Mouse (Mus musculus) limb, embryonic 13.5 days (tissue): Measurements from ENCODE around the gene Slc40a1. TPM values are rescaled to one million over a fixed set of nuclear protein-coding genes. Genes with fewer than 3 reads are reported as not detected.
A peak's percentile ranks its signal among the peaks of the same experiment; 100 is the strongest.

Source experiments
- ATAC-seq: fragments of 200-750 bp; cut with Nextera tagmentation; 2 replicates; pipeline ENCODE4 v1.8.0; 2017; ENCODE audit warnings: low read depth, moderate number of reproducible peaks, moderate TSS enrichment; ENCODE audit not compliant: low FRiP score
- H3K27ac ChIP-seq: fragments of 300-500 bp; sonication (generic); 2 replicates; pipeline ENCODE4 v1.5.1; 2015; ENCODE audit warnings: inconsistent platforms, mild to moderate bottlenecking, moderate library complexity
- H3K27me3 ChIP-seq: fragments of 300-500 bp; sonication (generic); 2 replicates; pipeline ENCODE4 v1.6.1; 2015; ENCODE audit warnings: mild to moderate bottlenecking, inconsistent platforms
- H3K36me3 ChIP-seq: fragments of 300-500 bp; sonication (generic); 2 replicates; pipeline ENCODE4 v1.6.1; 2015; ENCODE audit warnings: inconsistent platforms, mild to moderate bottlenecking, moderate library complexity
- H3K4me1 ChIP-seq: fragments of 300-500 bp; sonication (generic); 2 replicates; pipeline ENCODE4 v1.6.1; 2015; ENCODE audit warnings: inconsistent platforms
- H3K4me2 ChIP-seq: fragments of 300-500 bp; sonication (generic); replicated peaks from 2 replicates; pipeline ENCODE4 v1.6.1; 2015; ENCODE audit warnings: inconsistent platforms, mild to moderate bottlenecking, moderate library complexity
- H3K4me3 ChIP-seq: fragments of 300-500 bp; sonication (generic); 2 replicates; pipeline ENCODE4 v1.5.1; 2015; ENCODE audit warnings: moderate library complexity, mild to moderate bottlenecking, inconsistent platforms
- H3K9ac ChIP-seq: fragments of 300-500 bp; sonication (generic); 2 replicates; pipeline ENCODE4 v1.6.1; 2015; ENCODE audit warnings: mild to moderate bottlenecking, inconsistent platforms
- H3K9me3 ChIP-seq: fragments of 300-500 bp; sonication (generic); 2 replicates; pipeline ENCODE4 v1.6.1; 2016; ENCODE audit warnings: inconsistent platforms
- WGBS: fragments of 180-500 bp; shearing (Covaris S2); methylation state at CpG from one replicate; pipeline ENCODE4 v1.1.7; 2015; 5-methylcytosine and 5-hydroxymethylcytosine counted together
- polyA plus RNA-seq: library from polyadenylated mRNA; unstranded; fragments of >200 nt; fragmentation: Nextera tagmentation; extraction: Ambion mirVana; gene quantifications from 2 replicates; pipeline ENCODE4 v1.2.1, GENCODE M21; 2015

The Slc40a1 gene
- polyA plus RNA-seq, 1 experiment from 2014 or later: 31.4 TPM

DNA sequence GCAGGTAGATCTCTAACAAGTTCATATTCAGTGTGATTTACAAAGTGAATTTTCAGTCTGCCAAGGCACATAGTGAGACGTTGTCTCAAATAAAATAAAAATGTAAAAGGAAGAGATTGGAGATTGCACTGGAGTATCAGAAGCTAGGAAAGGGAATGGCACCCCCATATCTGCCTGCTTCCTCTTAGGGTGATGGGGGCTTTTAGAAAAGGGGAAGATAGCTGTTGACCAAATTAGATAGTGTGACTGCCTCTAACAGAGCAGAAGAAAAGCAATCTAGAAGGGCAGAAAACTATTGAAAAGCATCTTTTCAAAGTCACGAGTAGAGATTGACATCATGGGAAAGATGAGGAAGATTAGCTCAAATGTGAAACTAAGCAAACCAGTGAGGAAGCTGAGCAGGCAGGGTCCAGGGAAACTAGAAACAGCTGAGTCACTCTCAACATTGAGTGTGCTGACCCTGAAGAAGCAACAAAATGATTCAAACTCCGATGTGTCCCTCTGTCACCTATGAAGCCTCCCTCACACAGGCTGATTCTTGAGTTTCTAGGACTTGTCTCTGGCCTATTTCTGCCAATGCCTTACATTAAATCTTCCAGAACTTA, 45.0 kb downstream of the Slc40a1 start:
- no peak for ATAC-seq
- Histone ChIP-seq H3K4me1 (no peaks in the 10 kb centered on the region), H3K4me2 (no peak overlapping the region), H3K36me3 (no peaks in the 10 kb centered on the region), H3K9ac (no peak overlapping the region), H3K27ac (no peak overlapping the region), H3K9me3 (no peaks in the 10 kb centered on the region), H3K4me3 (no peak overlapping the region), H3K27me3 (no peaks in the 10 kb centered on the region)
- 79% methylated on average over 3 of the region's 3 CpGs for WGBS

DNA sequence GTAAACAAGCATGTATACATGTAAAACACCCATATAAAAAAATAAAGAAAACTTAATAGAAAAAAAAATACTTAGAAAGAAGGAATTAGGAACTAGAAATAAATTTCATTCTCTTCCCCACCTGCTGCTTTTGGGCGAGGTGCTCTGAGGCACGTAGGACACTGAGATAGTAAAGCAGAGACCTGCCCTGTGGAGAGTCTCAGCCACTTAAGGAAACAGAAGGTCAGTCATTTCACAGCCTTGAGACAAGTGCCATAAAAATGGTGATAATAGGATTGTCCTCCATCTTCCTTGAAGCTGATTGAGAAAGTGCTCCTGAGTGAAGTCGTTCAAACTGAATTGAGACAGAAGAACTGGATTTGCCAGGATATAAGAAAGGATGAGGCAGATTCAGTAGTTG, 48.9 kb downstream of the Slc40a1 start:
- Histone ChIP-seq H3K4me2 (no peak overlapping the region), H3K9me3 (no peaks in the 10 kb centered on the region), H3K36me3 (no peaks in the 10 kb centered on the region), H3K4me1 (no peaks in the 10 kb centered on the region), H3K27ac (no peak overlapping the region), H3K4me3 (no peak overlapping the region), H3K9ac (no peak overlapping the region), H3K27me3 (no peaks in the 10 kb centered on the region)
- WGBS: 60% methylated on average over 3 of the region's 3 CpGs
- ATAC-seq: no peak

DNA sequence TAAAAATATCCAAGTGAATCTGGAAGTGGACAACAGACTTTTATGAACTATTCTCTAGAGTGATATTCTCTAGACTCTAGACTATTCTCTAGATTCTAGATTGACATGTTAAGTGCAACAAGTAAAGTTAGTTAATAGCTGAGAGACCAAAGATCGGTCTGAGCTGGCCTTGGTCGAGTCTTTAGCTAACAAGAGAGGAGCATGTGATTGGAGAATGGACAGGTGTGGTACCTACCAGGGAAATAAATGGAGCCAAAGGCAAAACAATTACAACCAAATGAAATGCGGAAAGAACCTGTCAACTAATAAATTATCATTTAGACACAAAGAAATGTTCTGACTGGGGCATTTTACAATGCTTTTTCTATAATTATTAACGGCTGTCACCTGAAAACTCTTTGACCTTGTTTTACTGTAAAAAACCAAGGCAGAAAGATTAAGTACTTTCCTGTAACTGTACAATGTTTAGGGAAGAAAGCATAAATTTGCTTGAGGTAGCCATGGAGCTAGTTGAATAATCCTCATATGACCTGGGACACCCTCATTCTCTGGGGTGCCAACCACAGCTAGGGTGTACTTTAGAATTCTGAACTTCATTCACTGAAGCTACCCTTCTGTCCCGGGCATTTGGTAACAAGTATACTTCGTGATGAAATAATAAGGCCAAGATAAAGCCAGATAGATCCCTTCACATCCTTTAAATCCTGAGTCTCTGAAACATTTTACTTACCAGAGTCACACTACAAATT, 49.7 kb downstream of the Slc40a1 start:
- Histone ChIP-seq H3K36me3 (no peaks in the 10 kb centered on the region), H3K4me1 (no peaks in the 10 kb centered on the region), H3K27me3 (no peaks in the 10 kb centered on the region), H3K9ac (no peak overlapping the region), H3K4me3 (no peak overlapping the region), H3K4me2 (no peak overlapping the region), H3K27ac (no peak overlapping the region), H3K9me3 (no peaks in the 10 kb centered on the region)
- no peak for ATAC-seq
- WGBS: 79% methylated on average over 6 of the region's 6 CpGs

DNA sequence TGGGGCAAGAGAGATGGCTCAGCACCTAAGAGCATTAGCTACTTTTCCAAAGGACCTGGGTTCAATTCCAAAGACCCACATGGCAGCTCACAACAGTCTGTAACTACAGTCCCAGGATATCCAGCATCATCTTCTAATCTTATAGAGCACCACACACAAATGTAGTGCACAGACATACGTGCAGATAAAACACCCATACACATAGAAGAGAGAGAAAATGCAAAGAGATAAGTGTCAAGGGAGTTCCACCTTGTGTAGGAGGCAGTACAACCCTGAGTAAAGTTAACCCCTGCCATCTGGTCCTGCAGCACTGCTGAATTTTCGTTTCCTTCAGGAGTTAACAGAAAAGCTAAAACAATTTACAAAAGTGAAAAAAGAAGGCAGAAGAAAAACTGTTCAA, 50.7 kb downstream of the Slc40a1 start:
- H3K36me3 ChIP-seq: no peaks in the 10 kb centered on the region
- no peak for ATAC-seq
- H3K27me3 ChIP-seq: no peaks in the 10 kb centered on the region
- H3K4me2 ChIP-seq: no peak overlapping the region
- H3K9ac ChIP-seq: no peak overlapping the region
- no peaks in the 10 kb centered on the region for H3K9me3 ChIP-seq
- no peak overlapping the region for H3K27ac ChIP-seq
- WGBS: 73% methylated on average over 2 of the region's 2 CpGs
- no peaks in the 10 kb centered on the region for H3K4me1 ChIP-seq
- H3K4me3 ChIP-seq: no peak overlapping the region

DNA sequence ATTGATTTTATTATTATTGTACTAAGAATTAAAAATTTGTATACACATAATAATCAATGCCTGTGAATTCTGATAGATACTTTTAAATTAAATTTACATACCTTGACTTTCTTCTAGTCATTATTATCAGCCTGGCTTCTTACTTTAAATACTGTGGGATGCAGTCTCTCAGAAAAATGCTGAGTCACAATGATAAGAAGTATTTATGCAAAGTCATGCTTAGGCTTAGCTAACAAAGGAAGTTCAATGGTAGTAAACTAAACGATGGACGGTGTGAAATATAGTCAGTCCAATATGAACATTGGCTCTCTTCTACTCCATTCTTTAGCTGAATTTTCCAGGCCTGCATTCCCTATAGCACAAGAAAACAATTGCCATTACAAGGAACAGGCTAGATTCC, 53.1 kb downstream of the Slc40a1 start:
- H3K4me3 ChIP-seq: no peak overlapping the region
- ATAC-seq: no peak
- no peak overlapping the region for H3K4me2 ChIP-seq
- WGBS: 95% methylated on average over 2 of the region's 2 CpGs
- no peaks in the 10 kb centered on the region for H3K36me3 ChIP-seq
- no peaks in the 10 kb centered on the region for H3K27me3 ChIP-seq
- H3K9me3 ChIP-seq: no peaks in the 10 kb centered on the region
- no peaks in the 10 kb centered on the region; the same call in 1 of the 2 replicates for H3K4me1 ChIP-seq
- no peak overlapping the region for H3K27ac ChIP-seq
- H3K9ac ChIP-seq: no peak overlapping the region

DNA sequence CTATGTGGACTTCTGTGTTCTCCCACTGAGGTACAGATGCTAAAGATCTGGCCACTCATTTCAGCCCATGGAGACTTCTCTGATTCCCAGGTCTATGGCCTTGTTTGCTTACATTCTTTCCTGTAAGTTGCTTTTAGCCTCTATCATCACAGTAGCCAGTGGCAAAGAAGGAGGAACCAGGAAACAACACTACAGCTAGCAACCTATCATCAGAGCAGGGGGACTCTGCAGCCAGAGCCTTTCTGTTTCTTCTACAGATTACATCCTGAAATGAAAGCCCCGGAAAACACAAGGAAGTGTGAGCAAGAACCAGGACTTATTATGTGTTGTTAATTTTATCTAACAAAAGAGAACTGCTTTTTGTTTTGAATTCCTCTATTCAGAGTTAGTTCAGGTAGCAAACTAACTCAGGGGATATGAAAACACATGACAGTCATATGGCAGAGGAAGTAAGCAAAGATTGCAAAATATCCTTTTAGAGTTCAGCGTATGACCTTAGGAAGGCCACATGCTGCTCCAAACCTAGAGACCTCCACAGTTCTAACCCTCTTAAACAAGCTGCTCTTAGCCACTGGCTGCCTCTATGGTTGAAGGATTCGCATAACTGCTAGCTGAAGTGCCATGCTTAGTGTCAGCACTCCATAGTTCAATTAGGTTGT, 57.7 kb downstream of the Slc40a1 start:
- H3K4me1 ChIP-seq: peaks cover 19% of the 10 kb centered on the region
- WGBS: 73% methylated on average over 3 of the region's 3 CpGs

DNA sequence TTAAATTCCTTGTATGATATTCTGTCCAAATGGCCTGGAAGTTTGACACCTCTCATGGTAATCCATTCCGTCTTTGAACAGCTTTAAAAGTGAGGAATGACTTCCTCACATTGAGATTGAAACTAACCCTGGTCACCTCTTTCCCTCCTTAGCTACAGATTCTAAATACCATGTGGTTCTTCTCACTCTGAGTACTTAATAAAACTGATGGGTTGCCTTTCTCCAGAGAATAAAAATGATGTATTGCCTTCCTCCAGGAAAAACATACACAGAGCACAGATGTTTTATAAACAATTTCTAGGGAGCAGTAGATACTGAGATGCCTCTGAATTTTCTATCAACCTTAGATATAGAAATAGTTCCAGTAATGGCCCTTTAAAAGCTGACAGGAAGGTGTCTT, 58.3 kb downstream of the Slc40a1 start:
- no peak overlapping the region for H3K4me2 ChIP-seq
- H3K4me3 ChIP-seq: no peak overlapping the region
- H3K9ac ChIP-seq: no peak overlapping the region
- H3K27ac ChIP-seq: no peak overlapping the region
- no peaks in the 10 kb centered on the region for H3K27me3 ChIP-seq
- no peaks in the 10 kb centered on the region for H3K9me3 ChIP-seq
- no peaks in the 10 kb centered on the region for H3K36me3 ChIP-seq
- ATAC-seq: no peak
- H3K4me1 ChIP-seq: peaks cover 19% of the 10 kb centered on the region
- 53% methylated on average over 1 of the region's 1 CpGs for WGBS

More for the DNA sequence above, 57.7 kb downstream of the Slc40a1 start:
- H3K36me3 ChIP-seq: no peaks in the 10 kb centered on the region
- no peaks in the 10 kb centered on the region for H3K9me3 ChIP-seq
- no peaks in the 10 kb centered on the region for H3K27me3 ChIP-seq
- H3K27ac ChIP-seq: no peak overlapping the region
- no peak overlapping the region for H3K9ac ChIP-seq
- no peak overlapping the region for H3K4me3 ChIP-seq
- no peak for ATAC-seq
- no peak overlapping the region for H3K4me2 ChIP-seq

DNA sequence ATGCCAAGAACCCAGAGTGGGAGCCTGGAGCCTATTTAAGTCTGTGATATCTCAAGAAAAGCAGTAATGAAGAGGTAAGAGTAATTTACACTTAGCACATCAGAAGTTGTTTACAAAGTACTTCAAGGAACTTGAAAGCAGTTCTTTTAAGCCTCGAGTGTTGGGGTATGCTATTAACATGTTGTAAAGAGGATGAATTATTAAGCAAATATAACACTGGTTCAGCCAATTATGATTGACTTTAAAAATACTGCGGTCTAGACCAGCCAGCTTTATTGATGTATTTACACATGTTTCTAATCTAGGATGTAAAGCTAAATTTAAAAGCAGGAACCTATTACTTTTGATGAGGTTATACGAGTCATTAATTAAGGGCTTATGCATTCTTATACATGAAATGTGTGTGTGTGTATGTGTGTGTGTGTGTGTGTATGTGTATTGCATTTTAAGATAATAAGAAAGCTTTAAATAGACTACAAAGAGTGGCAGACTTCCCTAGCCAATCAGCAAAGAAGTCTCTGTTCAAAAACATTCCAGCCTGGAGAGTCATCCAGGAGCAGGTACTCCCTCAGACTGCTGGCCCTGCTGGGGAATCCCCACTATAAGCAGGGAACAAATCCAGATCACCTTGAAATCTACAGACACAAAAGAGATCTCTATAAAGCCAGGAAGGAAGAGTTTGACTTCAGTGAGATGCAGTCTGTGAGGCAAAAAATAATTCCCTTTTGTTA, 59.9 kb downstream of the Slc40a1 start:
- Histone ChIP-seq H3K4me1 (peaks cover 19% of the 10 kb centered on the region), H3K4me2 (no peak overlapping the region), H3K36me3 (no peaks in the 10 kb centered on the region), H3K9ac (no peak overlapping the region), H3K4me3 (no peak overlapping the region), H3K27me3 (no peaks in the 10 kb centered on the region), H3K27ac (no peak overlapping the region), H3K9me3 (no peaks in the 10 kb centered on the region)
- ATAC-seq: peak; percentile 57; the same call in 1 of the 2 replicates
- 8% methylated on average over 3 of the region's 3 CpGs for WGBS

DNA sequence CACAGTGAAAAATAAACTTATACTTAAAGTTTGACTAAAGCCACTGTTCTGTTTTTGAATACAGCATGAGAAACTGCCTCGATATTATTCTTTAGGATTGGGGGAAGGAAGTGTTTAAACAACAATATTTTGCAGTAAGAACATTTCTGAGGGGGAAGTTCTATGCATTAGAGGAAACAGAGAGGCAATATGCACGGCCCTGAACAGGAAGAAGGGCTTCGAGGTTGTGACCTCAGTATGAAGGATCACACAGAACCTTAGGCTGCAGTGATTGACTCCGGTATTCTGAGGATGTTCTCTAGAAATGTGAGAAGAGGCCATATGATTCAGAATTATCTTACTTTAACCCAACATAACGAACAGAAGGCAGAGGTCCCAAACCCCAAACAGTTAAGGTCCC, 60.6 kb downstream of the Slc40a1 start:
- ATAC-seq: no peak
- no peaks in the 10 kb centered on the region for H3K9me3 ChIP-seq
- 42% methylated on average over 5 of the region's 5 CpGs for WGBS
- H3K4me3 ChIP-seq: no peak overlapping the region
- no peak overlapping the region for H3K4me2 ChIP-seq
- no peaks in the 10 kb centered on the region for H3K36me3 ChIP-seq
- H3K27me3 ChIP-seq: no peaks in the 10 kb centered on the region
- no peak overlapping the region for H3K9ac ChIP-seq
- H3K27ac ChIP-seq: no peak overlapping the region
- H3K4me1 ChIP-seq: peaks cover 19% of the 10 kb centered on the region

DNA sequence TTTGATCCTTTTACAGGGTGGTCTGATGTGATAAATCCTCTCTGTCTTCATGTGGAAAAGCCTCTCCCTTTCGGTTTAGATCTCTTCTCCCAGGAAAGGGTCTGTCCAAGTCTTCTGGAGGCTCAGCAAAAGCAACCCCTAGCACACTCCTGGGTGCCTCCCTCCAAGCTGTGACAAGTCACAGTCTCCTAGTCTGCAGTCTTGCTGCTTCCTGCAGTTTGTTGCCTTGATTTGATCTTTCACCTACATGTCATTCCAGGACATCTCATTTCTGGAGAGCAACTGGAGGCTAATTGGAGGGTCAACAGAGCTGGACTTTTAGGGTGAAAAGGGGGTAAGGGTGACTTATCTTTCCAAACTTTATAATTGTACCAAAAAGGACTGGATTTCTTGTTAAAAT, 61.0 kb downstream of the Slc40a1 start:
- Histone ChIP-seq H3K27me3 (no peaks in the 10 kb centered on the region), H3K4me1 (peaks cover 20% of the 10 kb centered on the region), H3K36me3 (no peaks in the 10 kb centered on the region), H3K9me3 (no peaks in the 10 kb centered on the region), H3K27ac (peak overlapping the region; percentile 64; the same call in 1 of the 2 replicates), H3K4me2 (no peak overlapping the region), H3K4me3 (no peak overlapping the region), H3K9ac (no peak overlapping the region)
- WGBS: 13% methylated on average over 1 of the region's 1 CpGs
- ATAC-seq: no peak

DNA sequence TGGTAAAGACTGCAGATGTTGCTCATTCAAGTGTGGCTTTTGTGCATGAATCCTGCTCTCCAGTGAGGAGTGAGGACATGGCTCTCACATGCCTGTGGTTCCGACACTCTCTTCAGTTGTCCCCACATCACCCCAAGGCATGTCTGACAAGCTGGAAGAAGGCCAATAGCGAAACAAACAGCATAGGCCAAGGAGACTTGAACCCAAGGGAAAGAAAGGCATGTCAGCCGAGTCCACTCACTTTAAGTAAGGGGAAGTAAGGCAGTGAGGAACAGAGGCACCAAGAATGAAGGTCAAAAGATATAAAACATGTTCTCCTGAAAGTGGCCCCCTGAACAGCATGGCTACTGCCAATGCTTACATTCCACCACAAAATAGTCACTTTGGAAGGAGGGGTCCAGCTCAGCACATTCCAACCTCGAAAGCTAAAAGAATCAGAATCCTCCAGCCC, 61.7 kb downstream of the Slc40a1 start:
- WGBS: 30% methylated on average over 4 of the region's 4 CpGs
- Histone ChIP-seq H3K27ac (peak overlapping the region; percentile 61), H3K27me3 (no peaks in the 10 kb centered on the region), H3K4me1 (peaks cover 26% of the 10 kb centered on the region), H3K9ac (no peak overlapping the region), H3K4me2 (no peak overlapping the region), H3K36me3 (no peaks in the 10 kb centered on the region), H3K4me3 (no peak overlapping the region), H3K9me3 (no peaks in the 10 kb centered on the region)
- peak; percentile 54 for ATAC-seq

DNA sequence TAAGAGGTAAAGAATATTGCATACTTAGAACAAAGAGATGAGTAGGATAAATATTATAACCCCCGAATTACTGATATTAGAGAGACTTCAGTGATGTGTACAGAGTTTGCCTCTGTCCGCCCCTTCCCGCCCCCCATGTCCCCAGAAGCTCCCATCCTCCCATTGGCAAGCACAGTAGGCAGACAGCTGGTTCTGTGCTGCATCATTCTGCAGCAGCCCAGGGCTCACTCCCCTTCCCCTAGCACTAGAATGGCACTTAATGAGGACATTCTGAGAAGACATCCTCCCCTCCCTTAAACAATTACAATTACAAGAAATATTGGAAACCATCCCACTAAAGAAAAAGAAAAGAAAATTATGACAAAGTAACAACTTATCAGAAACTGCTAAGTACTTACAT, 62.7 kb downstream of the Slc40a1 start:
- peaks cover 26% of the 10 kb centered on the region for H3K4me1 ChIP-seq
- 94% methylated on average over 3 of the region's 3 CpGs for WGBS
- H3K9me3 ChIP-seq: no peaks in the 10 kb centered on the region
- H3K9ac ChIP-seq: no peak overlapping the region
- no peak overlapping the region for H3K27ac ChIP-seq
- H3K27me3 ChIP-seq: no peaks in the 10 kb centered on the region
- no peaks in the 10 kb centered on the region for H3K36me3 ChIP-seq
- H3K4me3 ChIP-seq: no peak overlapping the region
- no peak for ATAC-seq
- H3K4me2 ChIP-seq: no peak overlapping the region
